Mouse (Mus musculus): ENCODE results near the gene Rpa2.

Gene Rpa2

GRCm38 (mm10) chr4:132767914-132768876, at the start of gene Rpa2:
Gene Rpa2 (plus strand): TSS chr4:132768332.
- peak; percentile 100 for DNase-seq (ENCODE audit: low read depth, low spot score)

- DNase-seq (ENCODE audit: low read depth, low spot score): no peak
Measured at GRCm38 (mm10) chr4:132728233-132728632, 39.9 kb upstream of the Rpa2 start.

- peak; percentile 46 for DNase-seq (ENCODE audit: low read depth, low spot score)
Measured at GRCm38 (mm10) chr4:132731616-132732015, 36.5 kb upstream of the Rpa2 start.

- DNase-seq (ENCODE audit: low read depth, low spot score): peak; percentile 96
Measured at GRCm38 (mm10) chr4:132732148-132732684, 35.9 kb upstream of the Rpa2 start, which contains the start of gene Xkr8. Gene Xkr8 (minus strand): TSS chr4:132732546.

GRCm38 (mm10) chr4:132733071-132733770, 34.9 kb upstream of the Rpa2 start:
- DNase-seq (ENCODE audit: low read depth, low spot score): peak; percentile 62

- peak; percentile 55 for DNase-seq (ENCODE audit: low read depth, low spot score)
Measured at GRCm38 (mm10) chr4:132734766-132735165, 33.4 kb upstream of the Rpa2 start.

- DNase-seq (ENCODE audit: low read depth, low spot score): no peak
Measured at GRCm38 (mm10) chr4:132735389-132735788, 32.7 kb upstream of the Rpa2 start.

- no peak for DNase-seq (ENCODE audit: low read depth, low spot score)
Measured at GRCm38 (mm10) chr4:132735894-132736293, 32.2 kb upstream of the Rpa2 start.

- DNase-seq (ENCODE audit: low read depth, low spot score): peak; percentile 57
Measured at GRCm38 (mm10) chr4:132737154-132737553, 31.0 kb upstream of the Rpa2 start.

- DNase-seq (ENCODE audit: low read depth, low spot score): no peak
Measured at GRCm38 (mm10) chr4:132741491-132741890, 26.6 kb upstream of the Rpa2 start.

- no peak for DNase-seq (ENCODE audit: low read depth, low spot score)
Measured at GRCm38 (mm10) chr4:132743992-132744911, 23.9 kb upstream of the Rpa2 start.

GRCm38 (mm10) chr4:132746911-132747517, 21.1 kb upstream of the Rpa2 start:
- no peak for DNase-seq (ENCODE audit: low read depth, low spot score)

- DNase-seq (ENCODE audit: low read depth, low spot score): peak; percentile 67
Measured at GRCm38 (mm10) chr4:132747664-132748259, 20.4 kb upstream of the Rpa2 start.

GRCm38 (mm10) chr4:132748778-132749177, 19.4 kb upstream of the Rpa2 start:
- no peak for DNase-seq (ENCODE audit: low read depth, low spot score)

- peak; percentile 76 for DNase-seq (ENCODE audit: low read depth, low spot score)
Measured at GRCm38 (mm10) chr4:132749258-132749982, 18.7 kb upstream of the Rpa2 start.

- no peak for DNase-seq (ENCODE audit: low read depth, low spot score)
Measured at GRCm38 (mm10) chr4:132752992-132753391, 15.1 kb upstream of the Rpa2 start.

- peak; percentile 86 for DNase-seq (ENCODE audit: low read depth, low spot score)
Measured at GRCm38 (mm10) chr4:132756974-132757373, 11.2 kb upstream of the Rpa2 start, which contains the start of gene Smpdl3b. Gene Smpdl3b (minus strand): TSS chr4:132757252.

GRCm38 (mm10) chr4:132757633-132758351, 10.3 kb upstream of the Rpa2 start:
- no peak for DNase-seq (ENCODE audit: low read depth, low spot score)

- no peak for DNase-seq (ENCODE audit: low read depth, low spot score)
Measured at GRCm38 (mm10) chr4:132760296-132760695, 7.8 kb upstream of the Rpa2 start.

Measured in ZHBTc4 (cell line).